In the genomic region with DNA sequence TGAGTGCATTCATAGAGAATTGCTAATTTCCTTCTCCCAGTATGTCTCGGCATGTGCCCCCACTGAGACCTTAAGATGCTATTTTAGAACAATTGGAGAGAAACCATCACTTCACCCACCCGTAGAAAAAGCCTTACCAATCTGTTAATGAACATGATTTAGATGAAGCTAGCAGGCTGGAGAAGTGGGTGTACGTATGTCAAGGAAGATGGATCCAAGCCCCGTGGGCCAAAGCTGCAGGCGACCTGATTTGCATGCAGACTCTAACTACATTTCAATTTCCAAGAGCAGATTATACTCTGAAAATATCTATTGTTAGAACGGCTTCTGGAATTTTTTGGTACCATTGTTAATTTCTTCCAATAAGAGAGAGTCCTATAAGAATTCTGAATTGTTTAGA, we compare ENCODE assay signal across 20 mouse cellular contexts.
"Had no signal": no experiment of that assay in that cellular context is flagged by ENCODE, and none has a peak within 500 bp of the region (broad histone marks: within the 10 kb centered on the region; RNA-seq: fewer than 3 reads in every experiment).

No protein-coding gene starts in this region.

- H3K4me1 ChIP-seq: limb, embryonic 10.5 days; limb, embryonic 13.5 days; liver, embryonic 12.5 days; liver, embryonic 15.5 days; midbrain, embryonic 15.5 days; neural tube, embryonic 13.5 days; stomach, embryonic 15.5 days had no signal

- DNase-seq: kidney, adult 2 months; kidney, postnatal 25 days; liver; lung, adult 18-20 months; lung, postnatal 14 days; lung, postnatal 4 days; retina, postnatal 1 day; right cerebral cortex, postnatal 25 days; spleen, adult 18-20 months; thymus, adult 18-20 months; thymus, postnatal 36 days had no signal

- H3K4me3 ChIP-seq: limb, embryonic 10.5 days; limb, embryonic 13.5 days; liver, embryonic 12.5 days; liver, embryonic 15.5 days; midbrain, embryonic 15.5 days; myocyte; neural tube, embryonic 13.5 days; stomach, embryonic 15.5 days had no signal

- H3K27ac ChIP-seq: kidney, postnatal 0 days; limb, embryonic 10.5 days; limb, embryonic 13.5 days; liver, embryonic 12.5 days; liver, embryonic 15.5 days; midbrain, embryonic 15.5 days; neural tube, embryonic 13.5 days; stomach, embryonic 15.5 days had no signal
